Mouse (Mus musculus): ENCODE data around the gene Smyd4. TPM values are rescaled to one million over a fixed set of nuclear protein-coding genes. Genes with fewer than 3 reads are reported as not detected.

Smyd4 gene
- polyA plus RNA-seq, 2 experiments: 7.9 to 11.6 TPM

GRCm38 (mm10) chr11:75415096-75415495 is 66.9 kb downstream of the Smyd4 start:
- Histone ChIP-seq H3K27me3 (ENCODE audit: control insufficient read depth, insufficient read depth, low read length) (no peaks in the 10 kb centered on the region), H3K4me3 (replicated peaks; ENCODE audit: low read length) (no peak overlapping the region), H3K27ac (replicated peaks; ENCODE audit: low read depth, low read length) (no peak overlapping the region), H3K9ac (ENCODE audit: low read depth, low read length, severe bottlenecking) (no peak overlapping the region; the same call in 1 of the 2 replicates), H3K4me2 (replicated peaks; ENCODE audit: low read depth, low read length, severe bottlenecking) (no peak overlapping the region), H3K9me3 (ENCODE audit: control insufficient read depth, low read length) (no peaks in the 10 kb centered on the region), H3K4me1 (ENCODE audit: control insufficient read depth, insufficient read depth, low read length) (peaks cover 2% of the 10 kb centered on the region; the same call in 1 of the 2 replicates), H3K36me3 (ENCODE audit: control insufficient read depth, insufficient read depth, low read length) (peaks cover 43% of the 10 kb centered on the region)
- WGBS: 58% methylated on average over 7 of the region's 7 CpGs
- DNase-seq (ENCODE audit: low spot score): no peak
- TF ChIP-seq POLR2A (IDR thresholded peaks at IDR 0.05; ENCODE audit: borderline replicate concordance, extremely low read depth, insufficient read depth, insufficient read length): no peak
- no peak for ATAC-seq (ENCODE audit: low FRiP score, low read depth)

- Histone ChIP-seq H3K4me3 (replicated peaks; ENCODE audit: low read length) (no peak overlapping the region), H3K4me1 (ENCODE audit: control insufficient read depth, insufficient read depth, low read length) (peaks cover 10% of the 10 kb centered on the region), H3K9me3 (ENCODE audit: control insufficient read depth, low read length) (no peaks in the 10 kb centered on the region), H3K9ac (ENCODE audit: low read depth, low read length, severe bottlenecking) (no peak overlapping the region), H3K36me3 (ENCODE audit: control insufficient read depth, insufficient read depth, low read length) (peaks cover 34% of the 10 kb centered on the region), H3K27ac (replicated peaks; ENCODE audit: low read depth, low read length) (no peak overlapping the region), H3K4me2 (replicated peaks; ENCODE audit: low read depth, low read length, severe bottlenecking) (no peak overlapping the region), H3K27me3 (ENCODE audit: control insufficient read depth, insufficient read depth, low read length) (no peaks in the 10 kb centered on the region)
- DNase-seq (ENCODE audit: low spot score): no peak
- 89% methylated on average over 13 of the region's 13 CpGs for WGBS
- TF ChIP-seq POLR2A (IDR thresholded peaks at IDR 0.05; ENCODE audit: borderline replicate concordance, extremely low read depth, insufficient read depth, insufficient read length): no peak
- ATAC-seq (ENCODE audit: low FRiP score, low read depth): no peak
Measured at GRCm38 (mm10) chr11:75415994-75416393, 67.8 kb downstream of the Smyd4 start.

DNA sequence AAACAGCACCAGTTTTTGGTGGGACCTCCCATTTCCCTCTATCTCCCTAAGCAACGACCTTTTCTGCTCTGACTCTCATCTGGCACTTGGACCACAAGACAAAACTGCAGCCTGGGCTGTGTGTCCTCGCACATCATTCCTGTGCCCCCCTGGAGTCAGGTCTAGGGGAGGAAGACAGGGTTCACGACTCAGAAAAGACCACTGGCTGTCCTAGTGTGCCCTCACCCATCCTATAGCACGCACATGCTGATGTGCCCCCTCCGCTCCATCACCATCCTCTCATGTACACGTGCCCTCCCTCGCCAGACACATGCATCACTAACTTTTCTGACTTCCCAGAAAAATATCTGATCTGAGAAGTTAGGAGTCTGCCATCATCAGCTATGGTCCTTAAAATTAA is 71.8 kb downstream of the Smyd4 start:
- ATAC-seq (ENCODE audit: low FRiP score, low read depth) (no peak), DNase-seq (ENCODE audit: low spot score) (no peak)
- TF ChIP-seq POLR2A (IDR thresholded peaks at IDR 0.05; ENCODE audit: borderline replicate concordance, extremely low read depth, insufficient read depth, insufficient read length): no peak
- H3K4me3 ChIP-seq (replicated peaks; ENCODE audit: low read length): no peak overlapping the region
- H3K9me3 ChIP-seq (ENCODE audit: control insufficient read depth, low read length): no peaks in the 10 kb centered on the region
- H3K27ac ChIP-seq (replicated peaks; ENCODE audit: low read depth, low read length): no peak overlapping the region
- no peak overlapping the region for H3K4me2 ChIP-seq (replicated peaks; ENCODE audit: low read depth, low read length, severe bottlenecking)
- no peak overlapping the region for H3K9ac ChIP-seq (ENCODE audit: low read depth, low read length, severe bottlenecking)
- peaks cover 12% of the 10 kb centered on the region for H3K36me3 ChIP-seq (ENCODE audit: control insufficient read depth, insufficient read depth, low read length)
- peaks cover 23% of the 10 kb centered on the region for H3K4me1 ChIP-seq (ENCODE audit: control insufficient read depth, insufficient read depth, low read length)
- no peaks in the 10 kb centered on the region for H3K27me3 ChIP-seq (ENCODE audit: control insufficient read depth, insufficient read depth, low read length)
- 86% methylated on average over 7 of the region's 7 CpGs for WGBS

DNA sequence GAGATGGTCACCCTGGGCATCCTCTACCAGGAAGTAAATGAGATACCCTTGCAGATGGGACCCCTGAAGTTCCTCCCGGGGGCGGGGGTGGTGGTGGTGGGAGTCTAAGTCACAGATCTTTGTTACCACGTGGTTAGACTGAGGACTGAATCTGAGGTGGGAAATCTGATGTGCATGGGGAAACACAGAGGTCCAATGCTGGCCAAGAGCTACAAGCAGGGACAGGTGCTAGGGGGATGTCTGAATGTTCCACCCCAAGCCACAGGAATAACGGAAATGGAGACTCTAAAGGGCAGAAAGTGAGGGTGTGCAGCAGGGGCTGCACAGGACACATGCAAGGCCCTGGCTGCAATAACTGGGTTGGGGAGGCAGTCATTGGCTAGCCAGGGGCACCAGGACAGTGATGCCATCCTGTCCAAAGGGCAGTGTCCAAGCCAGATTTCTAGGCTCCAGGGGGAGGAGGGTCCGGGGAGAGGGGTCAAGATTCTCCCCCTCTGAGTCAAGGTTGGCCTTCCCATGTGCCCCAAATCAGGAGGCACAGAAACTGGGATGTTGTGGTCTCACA is 72.7 kb downstream of the Smyd4 start:
- Histone ChIP-seq H3K9me3 (ENCODE audit: control insufficient read depth, low read length) (no peaks in the 10 kb centered on the region), H3K27me3 (ENCODE audit: control insufficient read depth, insufficient read depth, low read length) (no peaks in the 10 kb centered on the region), H3K27ac (replicated peaks; ENCODE audit: low read depth, low read length) (peak overlapping the region; percentile 65), H3K4me2 (replicated peaks; ENCODE audit: low read depth, low read length, severe bottlenecking) (peak overlapping the region; percentile 62), H3K36me3 (ENCODE audit: control insufficient read depth, insufficient read depth, low read length) (peaks cover 4% of the 10 kb centered on the region; the same call in 1 of the 2 replicates), H3K4me3 (replicated peaks; ENCODE audit: low read length) (peak overlapping the region; percentile 43), H3K9ac (ENCODE audit: low read depth, low read length, severe bottlenecking) (peak overlapping the region; percentile 62), H3K4me1 (ENCODE audit: control insufficient read depth, insufficient read depth, low read length) (peaks cover 23% of the 10 kb centered on the region)
- WGBS: 25% methylated on average over 5 of the region's 5 CpGs
- no peak for DNase-seq (ENCODE audit: low spot score)
- ATAC-seq (ENCODE audit: low FRiP score, low read depth): 0 out of 2 replicates have a peak, but pooled peaks have one; percentile 19
- no peak for TF ChIP-seq POLR2A (IDR thresholded peaks at IDR 0.05; ENCODE audit: borderline replicate concordance, extremely low read depth, insufficient read depth, insufficient read length)

GRCm38 (mm10) chr11:75421375-75422012 is 73.3 kb downstream of the Smyd4 start:
- ATAC-seq (ENCODE audit: low FRiP score, low read depth): peak; percentile 42; the same call in 1 of the 2 replicates
- peak overlapping the region; percentile 62 for H3K4me2 ChIP-seq (replicated peaks; ENCODE audit: low read depth, low read length, severe bottlenecking)
- no peak for TF ChIP-seq POLR2A (IDR thresholded peaks at IDR 0.05; ENCODE audit: borderline replicate concordance, extremely low read depth, insufficient read depth, insufficient read length)
- peak overlapping the region; percentile 72 for H3K27ac ChIP-seq (replicated peaks; ENCODE audit: low read depth, low read length)
- H3K27me3 ChIP-seq (ENCODE audit: control insufficient read depth, insufficient read depth, low read length): no peaks in the 10 kb centered on the region
- H3K9me3 ChIP-seq (ENCODE audit: control insufficient read depth, low read length): no peaks in the 10 kb centered on the region
- H3K9ac ChIP-seq (ENCODE audit: low read depth, low read length, severe bottlenecking): peak overlapping the region; percentile 62
- DNase-seq (ENCODE audit: low spot score): peak; percentile 35
- H3K4me1 ChIP-seq (ENCODE audit: control insufficient read depth, insufficient read depth, low read length): peaks cover 23% of the 10 kb centered on the region
- H3K36me3 ChIP-seq (ENCODE audit: control insufficient read depth, insufficient read depth, low read length): 0 out of 2 replicates have a peak, but pooled peaks cover 3% of the 10 kb centered on the region
- H3K4me3 ChIP-seq (replicated peaks; ENCODE audit: low read length): peak overlapping the region; percentile 43
- 16% methylated on average over 6 of the region's 6 CpGs for WGBS

All from limb, embryonic 14.5 days (tissue).